Mouse (Mus musculus): ENCODE measurements around the gene Hmgn1. TPM values are rescaled to one million over a fixed set of nuclear protein-coding genes. Genes with fewer than 3 reads are reported as not detected.

Gene Hmgn1
- total RNA-seq, 2 experiments from 2014 or later: 209 to 228 TPM

Other genes with a start within 250 kb of the Hmgn1 start
- 10 to 100 TPM; 29.1 to 30.4 TPM for gene Psmg1, start 136.8 kb downstream of the Hmgn1 start, total RNA-seq (2021)
- 10 to 100 TPM; 60.7 to 62.5 TPM for gene Brwd1, start 45.2 kb downstream of the Hmgn1 start, total RNA-seq (2021)
- 10 to 100 TPM; 32.5 to 33.0 TPM for gene Wrb, start 17.7 kb upstream of the Hmgn1 start, total RNA-seq (2021)
- gene Lca5l, start 64.5 kb upstream of the Hmgn1 start, total RNA-seq (2021): 1 to 10 TPM; 1.0 to 1.4 TPM
- gene Sh3bgr, start 72.7 kb upstream of the Hmgn1 start, total RNA-seq (2021): 10 to 100 TPM; 18.5 to 30.4 TPM
- gene B3galt5, start 108.1 kb upstream of the Hmgn1 start, total RNA-seq (2021): under 1 TPM; 0.13 to 0.42 TPM